Mouse (Mus musculus) midbrain, embryonic 14.5 days (tissue): ENCODE measurements around the gene Lamc3. TPM values are rescaled to one million over a fixed set of nuclear protein-coding genes. Genes with fewer than 3 reads are reported as not detected.

ENCODE experiments used
- ATAC-seq: fragments of 200-750 bp; cut with Nextera tagmentation; 2 replicates; pipeline ENCODE4 v1.8.0; 2017; ENCODE audit warnings: moderate number of reproducible peaks, moderate library complexity; ENCODE audit not compliant: low FRiP score, low TSS enrichment
- DNase-seq: peaks from one replicate; pipeline ENCODE4 v3.0.0-alpha.2; 2015
- H3K27ac ChIP-seq: fragments of 300-500 bp; sonication (generic); replicated peaks from 2 replicates; pipeline ENCODE4 v1.5.1; 2014; ENCODE audit warnings: mild to moderate bottlenecking, low read depth, low read length, moderate library complexity
- H3K27me3 ChIP-seq: fragments of 300-500 bp; sonication (generic); 2 replicates; pipeline ENCODE4 v1.6.1; 2014; ENCODE audit warnings: low read length, control low read depth, mixed read lengths; ENCODE audit not compliant: control insufficient read depth, insufficient read depth
- H3K36me3 ChIP-seq: fragments of 300-500 bp; sonication (generic); 2 replicates; pipeline ENCODE4 v1.6.1; 2014; ENCODE audit warnings: low read length, control low read depth; ENCODE audit not compliant: control insufficient read depth, insufficient read depth
- H3K4me1 ChIP-seq: fragments of 300-500 bp; sonication (generic); 2 replicates; pipeline ENCODE4 v1.6.1; 2014; ENCODE audit warnings: mild to moderate bottlenecking, antibody characterized with exemption, low read length, control low read depth; ENCODE audit not compliant: control insufficient read depth, insufficient read depth
- H3K4me2 ChIP-seq: fragments of 300-500 bp; sonication (generic); 2 replicates; pipeline ENCODE4 v1.6.1; 2014; ENCODE audit warnings: mild to moderate bottlenecking, low read length, moderate library complexity
- H3K4me3 ChIP-seq: fragments of 300-500 bp; sonication (generic); replicated peaks from 2 replicates; pipeline ENCODE4 v1.5.1; 2014; ENCODE audit warnings: low read depth, low read length
- H3K9ac ChIP-seq: fragments of 300-500 bp; sonication (generic); replicated peaks from 2 replicates; pipeline ENCODE4 v1.6.1; 2014; ENCODE audit warnings: mild to moderate bottlenecking, low read length, moderate library complexity
- H3K9me3 ChIP-seq: fragments of 300-500 bp; sonication (generic); 2 replicates; pipeline ENCODE4 v1.6.1; 2016; ENCODE audit warnings: low read length, control low read depth, mixed read lengths; ENCODE audit not compliant: control insufficient read depth
- WGBS: fragments of 180-500 bp; shearing (Covaris S2); extraction: QIAGEN DNeasy Blood & Tissue Kit; methylation state at CpG from one replicate; pipeline ENCODE4 v1.1.7; 2014; 5-methylcytosine and 5-hydroxymethylcytosine counted together
- polyA plus RNA-seq: library from polyadenylated mRNA; unstranded; fragments of >200 nt; fragmentation: Nextera tagmentation; extraction: Ambion mirVana; gene quantifications from 2 replicates; pipeline ENCODE4 v1.2.1, GENCODE M21; 2014

The Lamc3 gene
- polyA plus RNA-seq = 1.1 and 6.6 TPM in 2 replicates

- Histone ChIP-seq H3K27me3 (peaks cover 26% of the 10 kb centered on the region; the same call in 1 of the 2 replicates), H3K9ac (no peak within 1 kb of the TSS), H3K4me3 (0 out of 2 replicates have a peak within 1 kb of the TSS, but pooled peaks have one; percentile 7), H3K36me3 (no peaks in the 10 kb centered on the region), H3K27ac (no peak within 1 kb of the TSS), H3K9me3 (no peaks in the 10 kb centered on the region), H3K4me1 (0 out of 2 replicates have a peak, but pooled peaks cover 3% of the 10 kb centered on the region), H3K4me2 (0 out of 2 replicates have a peak within 1 kb of the TSS, but pooled peaks have one; percentile 25)
- ATAC-seq = no peak
- WGBS = 5% methylated on average over 26 of the region's 26 CpGs
- DNase-seq = peak; percentile 47
Measured at GRCm38 (mm10) chr2:31887030-31887429, at the start of gene Lamc3. TSS of gene Lamc3 (plus strand) at chr2:31887291.

DNA sequence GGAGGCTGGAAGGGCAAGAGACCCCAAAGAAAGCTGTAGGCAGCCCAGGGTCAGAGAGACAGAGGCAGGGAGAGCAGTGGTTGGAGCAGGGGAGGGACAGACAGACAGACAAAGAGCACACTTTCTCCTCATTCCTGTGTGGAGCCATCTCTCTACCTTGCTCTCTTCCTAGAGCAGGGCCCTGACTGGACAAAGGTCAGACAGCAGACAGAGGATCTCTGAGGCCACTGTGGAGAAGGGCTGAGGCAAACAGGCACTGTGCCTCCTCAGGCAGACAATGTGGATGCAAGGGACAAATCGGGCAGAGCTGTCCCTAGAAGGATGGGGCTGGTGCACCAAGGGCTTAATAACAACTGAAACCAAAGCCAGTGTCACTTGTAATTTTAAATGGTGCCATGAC lies 48.2 kb upstream of the Lamc3 start:
- no peaks in the 10 kb centered on the region for H3K36me3 ChIP-seq
- DNase-seq = no peak
- WGBS = 27% methylated on average over 1 of the region's 1 CpGs
- no peak overlapping the region for H3K4me2 ChIP-seq
- H3K4me1 ChIP-seq = peaks cover 7% of the 10 kb centered on the region; the same call in 1 of the 2 replicates
- no peak overlapping the region for H3K4me3 ChIP-seq
- no peaks in the 10 kb centered on the region for H3K9me3 ChIP-seq
- no peak for ATAC-seq
- no peak overlapping the region for H3K27ac ChIP-seq
- H3K9ac ChIP-seq = no peak overlapping the region
- peaks cover 8% of the 10 kb centered on the region for H3K27me3 ChIP-seq

DNA sequence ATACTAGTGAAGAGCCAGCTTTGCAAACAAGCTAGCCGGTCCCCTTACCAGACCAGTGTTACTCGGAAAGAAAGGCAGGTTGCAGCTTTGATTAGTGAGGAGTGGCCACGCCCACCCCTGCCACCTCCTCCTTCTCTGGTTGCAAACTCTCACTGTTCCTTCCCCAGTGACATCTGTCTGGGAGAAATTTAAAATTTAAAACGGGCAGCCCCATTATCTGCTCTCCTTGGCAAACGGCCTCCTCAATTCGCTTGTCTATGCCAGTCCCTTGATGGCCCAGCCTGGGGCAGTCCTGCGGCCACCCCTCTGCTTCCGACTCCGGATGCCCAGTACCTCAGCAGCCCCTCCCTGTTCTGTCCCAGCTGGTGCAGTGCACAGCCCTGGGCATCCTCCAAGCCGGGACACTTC lies 42.4 kb upstream of the Lamc3 start:
- peak overlapping the region; percentile 47; the same call in 1 of the 2 replicates for H3K4me3 ChIP-seq
- peaks cover 41% of the 10 kb centered on the region for H3K27me3 ChIP-seq
- WGBS = 4% methylated on average over 10 of the region's 10 CpGs
- ATAC-seq (peak; percentile 68), DNase-seq (peak; percentile 66)
- peaks cover 18% of the 10 kb centered on the region for H3K4me1 ChIP-seq
- no peaks in the 10 kb centered on the region for H3K9me3 ChIP-seq
- no peak overlapping the region for H3K9ac ChIP-seq
- peak overlapping the region; percentile 81 for H3K4me2 ChIP-seq
- H3K27ac ChIP-seq = no peak overlapping the region
- H3K36me3 ChIP-seq = no peaks in the 10 kb centered on the region

DNA sequence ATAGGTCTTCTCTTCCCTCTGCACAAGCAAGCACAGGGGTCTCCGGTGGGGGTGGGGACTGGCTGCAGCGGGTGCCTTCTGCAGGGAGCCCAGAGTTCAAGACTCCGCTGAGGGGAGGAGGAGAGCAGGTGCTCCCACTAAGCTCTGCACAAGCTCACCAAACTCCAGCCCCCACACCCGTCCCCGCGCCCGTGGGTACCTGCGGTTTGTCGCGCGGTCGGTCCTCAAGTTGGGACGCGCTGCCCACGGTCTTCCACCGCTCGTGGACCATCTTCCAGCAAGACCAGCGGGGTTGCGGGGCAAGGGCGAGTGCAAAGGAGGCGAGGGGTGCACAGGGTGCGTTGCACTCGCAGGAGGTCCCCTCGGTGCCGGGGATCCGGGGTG lies 41.6 kb upstream of the Lamc3 start:
- Histone ChIP-seq H3K9ac (peak overlapping the region; percentile 56), H3K4me2 (peak overlapping the region; percentile 81), H3K4me1 (peaks cover 21% of the 10 kb centered on the region), H3K36me3 (no peaks in the 10 kb centered on the region), H3K27me3 (peaks cover 41% of the 10 kb centered on the region), H3K4me3 (peak overlapping the region; percentile 47), H3K27ac (no peak overlapping the region), H3K9me3 (no peaks in the 10 kb centered on the region)
- under 1% methylated on average over 26 of the region's 26 CpGs for WGBS
- ATAC-seq (peak; percentile 21; the same call in 1 of the 2 replicates), DNase-seq (no peak)

DNA sequence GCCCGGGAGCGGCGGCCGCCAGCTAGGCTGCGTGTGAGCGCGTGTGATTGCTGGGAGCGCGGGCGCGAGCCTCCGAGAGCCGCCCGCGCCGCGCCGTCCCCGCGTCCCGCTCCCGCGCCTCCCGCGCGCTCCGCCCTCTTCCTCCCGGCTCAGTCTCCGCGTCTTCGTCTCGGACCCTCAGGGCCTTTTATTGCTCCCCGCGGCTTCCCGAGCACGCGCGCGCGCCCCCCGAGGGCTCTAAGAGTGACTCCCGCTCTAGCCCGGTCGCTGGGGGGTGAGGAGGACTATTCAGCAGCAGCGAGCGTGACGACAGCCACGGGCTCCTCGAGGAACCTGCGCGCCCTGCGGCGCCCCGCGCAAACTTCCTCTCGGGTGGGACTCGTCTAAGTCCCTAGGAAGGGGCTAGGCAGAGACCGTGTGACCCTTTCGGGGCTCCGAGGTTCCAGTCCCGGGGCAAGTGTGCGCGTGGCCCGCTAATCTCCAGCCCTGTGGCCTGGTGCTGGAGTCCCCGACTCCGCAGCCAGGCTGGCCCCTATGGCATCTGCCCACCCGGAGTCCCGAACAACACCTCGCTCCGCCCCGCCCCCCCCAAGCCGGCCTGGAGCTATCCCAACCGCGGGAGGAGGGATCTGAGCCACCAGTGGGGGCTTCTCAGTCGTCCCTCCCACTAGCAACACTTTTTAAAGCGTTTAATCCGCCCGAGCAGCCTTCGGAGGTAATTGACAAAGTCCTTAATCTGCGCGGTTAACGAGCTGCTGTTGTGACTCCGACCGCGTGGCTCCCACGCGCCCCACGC lies 41.0 kb upstream of the Lamc3 start, which contains the start of gene Fibcd1:
TSS of gene Fibcd1 (minus strand) at position 110 of the 796 bp plus-strand sequence.
- Histone ChIP-seq H3K4me1 (peaks cover 21% of the 10 kb centered on the region), H3K4me3 (peak within 1 kb of the TSS; percentile 47), H3K9me3 (no peaks in the 10 kb centered on the region), H3K9ac (peak within 1 kb of the TSS; percentile 56), H3K27me3 (peaks cover 41% of the 10 kb centered on the region), H3K27ac (no peak within 1 kb of the TSS), H3K36me3 (no peaks in the 10 kb centered on the region), H3K4me2 (peak within 1 kb of the TSS; percentile 81)
- peak; percentile 81 for DNase-seq
- ATAC-seq = 0 out of 2 replicates have a peak, but pooled peaks have one; percentile 41
- WGBS = under 1% methylated on average over 88 of the region's 88 CpGs

DNA sequence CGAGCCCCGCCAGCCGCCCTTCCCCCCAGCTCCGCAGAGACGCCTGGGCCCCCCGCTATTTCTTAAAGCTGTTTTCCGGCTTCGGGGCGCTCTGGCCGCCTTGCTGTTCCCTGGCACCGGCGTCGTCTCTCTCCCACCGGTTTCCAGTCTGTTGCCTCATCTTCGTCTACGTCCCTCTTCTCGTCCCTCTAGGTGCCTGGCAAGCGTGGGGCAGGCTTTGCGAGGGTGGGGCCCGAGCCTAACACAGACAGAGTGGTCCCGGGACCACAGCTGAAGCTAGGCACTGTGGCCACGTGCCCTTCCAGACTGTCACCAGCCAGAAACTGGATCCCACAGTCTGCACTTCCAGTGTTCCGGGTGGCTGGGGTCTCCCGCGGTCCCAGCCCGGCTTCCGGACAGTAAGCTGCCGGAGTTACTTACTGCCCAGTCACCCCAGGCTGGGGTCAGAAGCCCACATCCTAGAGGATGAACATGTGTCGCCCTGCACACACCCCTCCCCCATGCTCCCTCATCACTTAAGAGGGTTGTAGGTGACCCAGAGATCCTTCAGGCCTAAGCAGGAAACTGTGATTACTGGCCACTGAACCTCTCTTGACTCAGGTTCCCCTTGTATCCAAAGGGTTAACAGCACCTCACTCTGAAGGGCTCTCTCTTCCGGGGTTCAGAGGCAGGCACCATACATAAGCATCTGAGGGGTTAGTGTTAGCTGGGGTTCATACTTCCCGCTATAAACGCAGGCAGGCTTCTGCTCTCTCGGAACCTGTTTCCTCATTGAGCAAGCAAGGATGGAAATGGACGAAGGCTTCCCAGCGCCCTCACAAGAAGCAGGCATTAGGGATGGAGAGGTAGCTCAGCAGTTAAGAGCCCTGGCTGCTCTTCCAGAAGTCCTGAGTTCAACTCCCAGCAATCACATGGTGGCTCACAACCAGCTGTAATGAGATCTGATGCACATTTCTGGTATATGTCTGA lies 40.1 kb upstream of the Lamc3 start:
- WGBS = 5% methylated on average over 35 of the region's 35 CpGs
- Histone ChIP-seq H3K4me1 (peaks cover 21% of the 10 kb centered on the region), H3K4me2 (peak overlapping the region; percentile 81), H3K4me3 (peak overlapping the region; percentile 47), H3K36me3 (no peaks in the 10 kb centered on the region), H3K9ac (peak overlapping the region; percentile 56), H3K27me3 (peaks cover 41% of the 10 kb centered on the region), H3K9me3 (no peaks in the 10 kb centered on the region), H3K27ac (no peak overlapping the region)
- no peak for ATAC-seq
- DNase-seq = no peak

DNA sequence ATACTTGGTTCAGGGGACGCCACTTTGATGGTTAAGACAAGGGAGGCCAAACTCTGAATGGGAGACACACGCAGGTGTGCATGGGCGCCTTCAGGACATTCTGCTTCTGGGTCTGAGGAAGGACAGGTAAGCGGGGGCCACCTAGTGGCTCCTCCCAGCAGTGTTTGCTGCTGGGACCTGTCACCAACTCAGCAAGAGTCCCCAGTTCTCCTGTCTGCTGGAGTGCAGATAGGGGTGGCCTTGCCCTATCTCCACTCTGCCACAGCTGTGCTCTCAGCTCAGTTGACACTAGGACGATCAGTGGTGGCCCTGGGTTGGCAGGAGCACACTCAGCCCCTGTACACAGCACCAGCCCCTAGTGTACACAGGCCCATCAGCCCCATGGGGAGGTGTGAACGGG lies 39.2 kb upstream of the Lamc3 start:
- Histone ChIP-seq H3K9me3 (no peaks in the 10 kb centered on the region), H3K36me3 (no peaks in the 10 kb centered on the region), H3K4me3 (no peak overlapping the region), H3K4me1 (peaks cover 21% of the 10 kb centered on the region), H3K9ac (no peak overlapping the region), H3K27me3 (peaks cover 41% of the 10 kb centered on the region), H3K27ac (no peak overlapping the region), H3K4me2 (no peak overlapping the region)
- peak; percentile 61 for DNase-seq
- ATAC-seq = no peak
- 24% methylated on average over 6 of the region's 6 CpGs for WGBS

GRCm38 (mm10) chr2:31850141-31850540 lies 37.0 kb upstream of the Lamc3 start:
- H3K9ac ChIP-seq = no peak overlapping the region
- H3K27ac ChIP-seq = no peak overlapping the region
- H3K36me3 ChIP-seq = no peaks in the 10 kb centered on the region
- ATAC-seq = no peak
- H3K27me3 ChIP-seq = peaks cover 23% of the 10 kb centered on the region
- H3K9me3 ChIP-seq = no peaks in the 10 kb centered on the region
- WGBS = 33% methylated on average over 12 of the region's 12 CpGs
- H3K4me3 ChIP-seq = no peak overlapping the region
- H3K4me1 ChIP-seq = peaks cover 18% of the 10 kb centered on the region; the same call in 1 of the 2 replicates
- H3K4me2 ChIP-seq = no peak overlapping the region
- no peak for DNase-seq
